12 mouse cellular contexts compared by ENCODE assay signal in genomic region chr17:14702701-14703100, GRCm38 (mm10). TPM values are rescaled to one million over a fixed set of nuclear protein-coding genes. Genes with fewer than 3 reads are reported as not detected.
DNase-seq lines count a peak whose midpoint lies in the region; ATAC-seq and TF ChIP-seq lines count a peak whose summit lies in the region.
"Had no signal": no experiment of that assay in that cellular context is flagged by ENCODE, and none has a peak within 500 bp of the region (broad histone marks: within the 10 kb centered on the region; RNA-seq: fewer than 3 reads in every experiment).

No protein-coding gene starts in this region.

- TF ChIP-seq CTCF in liver, postnatal 0 days (IDR thresholded peaks at IDR 0.05; ENCODE audit: low read depth): no peak

- no peaks in the 10 kb centered on the region for H3K9me3 ChIP-seq in intestine, embryonic 15.5 days
- no peaks in the 10 kb centered on the region for H3K9me3 ChIP-seq in intestine, embryonic 16.5 days (ENCODE audit: control insufficient read depth, low read length)
- H3K9me3 ChIP-seq in liver, postnatal 0 days (ENCODE audit: low read length): no peaks in the 10 kb centered on the region
- H3K9me3 ChIP-seq: embryonic facial prominence, embryonic 13.5 days; G1E had no signal

- no peaks in the 10 kb centered on the region for H3K36me3 ChIP-seq in intestine, embryonic 15.5 days
- no peaks in the 10 kb centered on the region for H3K36me3 ChIP-seq in intestine, embryonic 16.5 days (ENCODE audit: control insufficient read depth, insufficient read depth, low read length)
- H3K36me3 ChIP-seq in liver, postnatal 0 days (replicated peaks; ENCODE audit: insufficient read depth, low read length): no peaks in the 10 kb centered on the region
- H3K36me3 ChIP-seq: embryonic facial prominence, embryonic 13.5 days; G1E had no signal

- no peak overlapping the region for H3K4me2 ChIP-seq in intestine, embryonic 15.5 days (replicated peaks)
- no peak overlapping the region for H3K4me2 ChIP-seq in intestine, embryonic 16.5 days (ENCODE audit: low read depth, low read length)
- no peak overlapping the region for H3K4me2 ChIP-seq in liver, postnatal 0 days (ENCODE audit: low read depth, low read length)
- H3K4me2 ChIP-seq: embryonic facial prominence, embryonic 13.5 days had no signal

- H3K4me1 ChIP-seq in intestine, embryonic 15.5 days (replicated peaks): peaks cover 13% of the 10 kb centered on the region; the same call in 1 of the 2 replicates
- H3K4me1 ChIP-seq in intestine, embryonic 16.5 days (ENCODE audit: control insufficient read depth, insufficient read depth, low read length): peaks cover 8% of the 10 kb centered on the region
- no peaks in the 10 kb centered on the region for H3K4me1 ChIP-seq in liver, postnatal 0 days (ENCODE audit: insufficient read depth)

- 45% methylated on average over 3 of the region's 3 CpGs for WGBS in intestine, embryonic 15.5 days
- 55% methylated on average over 3 of the region's 3 CpGs for WGBS in intestine, embryonic 16.5 days
- 55% methylated on average over 3 of the region's 3 CpGs for WGBS in liver, postnatal 0 days (ENCODE audit: insufficient replicate concordance)

- no peak for ATAC-seq in intestine, embryonic 15.5 days
- no peak for ATAC-seq in intestine, embryonic 16.5 days
- ATAC-seq in liver, postnatal 0 days: no peak
- ATAC-seq: forebrain, embryonic 16.5 days had no signal

- H3K27me3 ChIP-seq in intestine, embryonic 15.5 days (replicated peaks): no peaks in the 10 kb centered on the region
- no peaks in the 10 kb centered on the region for H3K27me3 ChIP-seq in intestine, embryonic 16.5 days (replicated peaks; ENCODE audit: control insufficient read depth, insufficient read depth, low read length)
- no peaks in the 10 kb centered on the region for H3K27me3 ChIP-seq in liver, postnatal 0 days (ENCODE audit: insufficient read depth, low read length)
- H3K27me3 ChIP-seq: embryonic facial prominence, embryonic 13.5 days had no signal

- no peak overlapping the region for H3K9ac ChIP-seq in intestine, embryonic 15.5 days
- no peak overlapping the region for H3K9ac ChIP-seq in intestine, embryonic 16.5 days (ENCODE audit: low read depth, low read length)
- H3K9ac ChIP-seq in liver, postnatal 0 days (replicated peaks): no peak overlapping the region
- H3K9ac ChIP-seq: embryonic facial prominence, embryonic 13.5 days had no signal

- no peak for TF ChIP-seq EP300 in liver, postnatal 0 days (IDR thresholded peaks at IDR 0.05; ENCODE audit: low read depth)

- peak; percentile 51 for DNase-seq in 3134 (ENCODE audit: extremely low read depth, insufficient read length, low spot score)
- peak; percentile 37 for DNase-seq in 3T3-L1 (ENCODE audit: low read depth, low spot score)
- DNase-seq in right cerebral cortex, postnatal 25 days: peak; percentile 29
- no peak for DNase-seq in liver, postnatal 0 days
- no peak for DNase-seq in adrenal gland, postnatal 4 days (ENCODE audit: low spot score in 2 of 2)
- DNase-seq: heart, adult 18-20 months; lung, adult 2 months had no signal

- H3K4me3 ChIP-seq in intestine, embryonic 15.5 days (replicated peaks): no peak overlapping the region
- no peak overlapping the region for H3K4me3 ChIP-seq in intestine, embryonic 16.5 days (ENCODE audit: low read length)
- H3K4me3 ChIP-seq in liver, postnatal 0 days (ENCODE audit: low read depth, low read length): no peak overlapping the region
- H3K4me3 ChIP-seq: embryonic facial prominence, embryonic 13.5 days had no signal

- H3K27ac ChIP-seq in intestine, embryonic 15.5 days: peak overlapping the region; percentile 24; the same call in 1 of the 2 replicates
- H3K27ac ChIP-seq in intestine, embryonic 16.5 days (ENCODE audit: low read length): no peak overlapping the region
- H3K27ac ChIP-seq in liver, postnatal 0 days (ENCODE audit: low read depth): no peak overlapping the region
- H3K27ac ChIP-seq: embryonic facial prominence, embryonic 13.5 days had no signal

RNA-seq across cellular contexts. Expression of gene Thbs2, which starts 8.7 kb away (rescaled TPM):
- 49.5 and 54.1 TPM in 2 replicates for polyA plus RNA-seq in intestine, embryonic 15.5 days (2015; fragmentation: Nextera tagmentation; extraction: Ambion mirVana)
- 49.6 and 55.1 TPM in 2 replicates for polyA plus RNA-seq in intestine, embryonic 16.5 days (2015; fragmentation: Nextera tagmentation; extraction: Ambion mirVana)
- 1.9 and 2.4 TPM in 2 replicates for polyA plus RNA-seq in liver, postnatal 0 days (2015; fragmentation: Nextera tagmentation; extraction: Ambion mirVana)
- total RNA-seq in adrenal gland, postnatal 4 days (2021): 10 to 100 TPM; 25.5 to 29.2 TPM
- polyA plus RNA-seq: G1E had no signal

Comparison
In these comparisons a context has a peak if more than half of its experiments do, and no peak if none do; other contexts are left out.
1. DNase-seq: peak in 3134 (single experiment), 3T3-L1 (single experiment) and right cerebral cortex, postnatal 25 days (single experiment); none in liver, postnatal 0 days (single experiment) and adrenal gland, postnatal 4 days (0 of 2).
2. RNA of gene Thbs2, which starts 8.7 kb away (polyA plus RNA-seq): 49.5 to 54.1 TPM in intestine, embryonic 15.5 days and 49.6 to 55.1 TPM in intestine, embryonic 16.5 days; 1.9 to 2.4 TPM in liver, postnatal 0 days; every median in the first group is over 10 times any median in the second.